Mouse (Mus musculus) heart, embryonic 13.5 days (tissue): ENCODE data around the gene Syndig1. TPM values are rescaled to one million over a fixed set of nuclear protein-coding genes. Genes with fewer than 3 reads are reported as not detected.

Experiments
- ATAC-seq: fragments of 200-750 bp; cut with Nextera tagmentation; 2 replicates; pipeline ENCODE4 v1.8.0; 2017; ENCODE audit warnings: moderate TSS enrichment; ENCODE audit not compliant: insufficient number of reproducible peaks, low FRiP score, low TSS enrichment; ENCODE audit errors: extremely low read depth
- H3K27ac ChIP-seq: fragments of 300-500 bp; sonication (generic); replicated peaks from 2 replicates; pipeline ENCODE4 v1.5.1; 2015; ENCODE audit warnings: moderate library complexity, mild to moderate bottlenecking, inconsistent platforms
- H3K27me3 ChIP-seq: fragments of 300-500 bp; sonication (generic); replicated peaks from 2 replicates; pipeline ENCODE4 v1.6.1; 2015; ENCODE audit warnings: mild to moderate bottlenecking, inconsistent platforms
- H3K36me3 ChIP-seq: fragments of 300-500 bp; sonication (generic); 2 replicates; pipeline ENCODE4 v1.6.1; 2015; ENCODE audit warnings: mild to moderate bottlenecking, inconsistent platforms
- H3K4me1 ChIP-seq: fragments of 300-500 bp; sonication (generic); 2 replicates; pipeline ENCODE4 v1.6.1; 2015; ENCODE audit warnings: inconsistent platforms
- H3K4me2 ChIP-seq: fragments of 300-500 bp; sonication (generic); 2 replicates; pipeline ENCODE4 v1.6.1; 2015; ENCODE audit warnings: inconsistent platforms, mild to moderate bottlenecking, moderate library complexity
- H3K4me3 ChIP-seq: fragments of 300-500 bp; sonication (generic); 2 replicates; pipeline ENCODE4 v1.5.1; 2015; ENCODE audit warnings: moderate library complexity, mild to moderate bottlenecking, inconsistent platforms
- H3K9ac ChIP-seq: fragments of 300-500 bp; sonication (generic); 2 replicates; pipeline ENCODE4 v1.6.1; 2015; ENCODE audit warnings: inconsistent platforms, mild to moderate bottlenecking, moderate library complexity
- H3K9me3 ChIP-seq: fragments of 300-500 bp; sonication (generic); 2 replicates; pipeline ENCODE4 v1.6.1; 2016; ENCODE audit warnings: inconsistent platforms
- WGBS: fragments of 180-500 bp; shearing (Covaris S2); methylation state at CpG from one replicate; pipeline ENCODE4 v1.1.7; 2015; ENCODE audit warnings: mixed read lengths; 5-methylcytosine and 5-hydroxymethylcytosine counted together
- polyA plus RNA-seq: library from polyadenylated mRNA; unstranded; fragments of >200 nt; fragmentation: Nextera tagmentation; extraction: Ambion mirVana; gene quantifications from 2 replicates; pipeline ENCODE4 v1.2.1, GENCODE M21; 2015

The Syndig1 gene
- polyA plus RNA-seq, 1 experiment from 2014 or later, result 4.0 TPM

- Histone ChIP-seq H3K27me3 (no peaks in the 10 kb centered on the region), H3K27ac (no peak overlapping the region), H3K9me3 (no peaks in the 10 kb centered on the region), H3K4me3 (no peak overlapping the region), H3K9ac (no peak overlapping the region), H3K4me1 (no peaks in the 10 kb centered on the region), H3K36me3 (no peaks in the 10 kb centered on the region), H3K4me2 (no peak overlapping the region)
- no peak for ATAC-seq
Observed at GRCm38 (mm10) chr2:149987610-149988009, 158.6 kb downstream of the Syndig1 start.

GRCm38 (mm10) chr2:149991506-149991905, 162.5 kb downstream of the Syndig1 start:
- ATAC-seq, result no peak
- Histone ChIP-seq H3K4me3 (no peak overlapping the region), H3K27me3 (no peaks in the 10 kb centered on the region), H3K4me1 (no peaks in the 10 kb centered on the region), H3K36me3 (no peaks in the 10 kb centered on the region), H3K9ac (no peak overlapping the region), H3K9me3 (no peaks in the 10 kb centered on the region), H3K4me2 (no peak overlapping the region), H3K27ac (no peak overlapping the region)
- WGBS, result 57% methylated on average over 2 of the region's 2 CpGs

GRCm38 (mm10) chr2:149992921-149993320, 163.9 kb downstream of the Syndig1 start:
- Histone ChIP-seq H3K27me3 (no peaks in the 10 kb centered on the region), H3K36me3 (no peaks in the 10 kb centered on the region), H3K9me3 (no peaks in the 10 kb centered on the region), H3K27ac (no peak overlapping the region), H3K4me2 (no peak overlapping the region), H3K4me3 (no peak overlapping the region), H3K4me1 (0 out of 2 replicates have a peak, but pooled peaks cover under 1% of the 10 kb centered on the region), H3K9ac (no peak overlapping the region)
- 86% methylated on average over 4 of the region's 4 CpGs for WGBS
- ATAC-seq, result no peak

GRCm38 (mm10) chr2:149996382-149996964, 167.5 kb downstream of the Syndig1 start:
- no peak overlapping the region for H3K4me2 ChIP-seq
- H3K4me1 ChIP-seq, result 0 out of 2 replicates have a peak, but pooled peaks cover 4% of the 10 kb centered on the region

GRCm38 (mm10) chr2:149997657-149998056, 168.6 kb downstream of the Syndig1 start:
- no peak overlapping the region for H3K9ac ChIP-seq
- no peaks in the 10 kb centered on the region for H3K36me3 ChIP-seq
- H3K4me1 ChIP-seq, result 0 out of 2 replicates have a peak, but pooled peaks cover 4% of the 10 kb centered on the region
- H3K4me2 ChIP-seq, result no peak overlapping the region
- no peaks in the 10 kb centered on the region for H3K27me3 ChIP-seq
- no peaks in the 10 kb centered on the region for H3K9me3 ChIP-seq
- WGBS, result 80% methylated on average over 2 of the region's 2 CpGs
- no peak overlapping the region for H3K27ac ChIP-seq
- H3K4me3 ChIP-seq, result no peak overlapping the region
- no peak for ATAC-seq

More at GRCm38 (mm10) chr2:149996382-149996964, 167.5 kb downstream of the Syndig1 start:
- H3K27me3 ChIP-seq, result no peaks in the 10 kb centered on the region
- no peaks in the 10 kb centered on the region for H3K36me3 ChIP-seq
- ATAC-seq, result no peak
- no peak overlapping the region for H3K9ac ChIP-seq
- no peak overlapping the region for H3K27ac ChIP-seq
- no peaks in the 10 kb centered on the region for H3K9me3 ChIP-seq
- WGBS, result 70% methylated on average over 5 of the region's 5 CpGs
- H3K4me3 ChIP-seq, result no peak overlapping the region

- no peak overlapping the region for H3K4me3 ChIP-seq
- H3K4me2 ChIP-seq, result no peak overlapping the region
- H3K36me3 ChIP-seq, result no peaks in the 10 kb centered on the region
- no peaks in the 10 kb centered on the region for H3K27me3 ChIP-seq
- H3K9ac ChIP-seq, result no peak overlapping the region
- no peak for ATAC-seq
- H3K9me3 ChIP-seq, result no peaks in the 10 kb centered on the region
- H3K27ac ChIP-seq, result no peak overlapping the region
- WGBS, result 74% methylated on average over 4 of the region's 4 CpGs
- H3K4me1 ChIP-seq, result 0 out of 2 replicates have a peak, but pooled peaks cover 4% of the 10 kb centered on the region
Observed at GRCm38 (mm10) chr2:149998373-149999108, 169.5 kb downstream of the Syndig1 start.

- Histone ChIP-seq H3K27me3 (no peaks in the 10 kb centered on the region), H3K4me1 (0 out of 2 replicates have a peak, but pooled peaks cover 4% of the 10 kb centered on the region), H3K36me3 (no peaks in the 10 kb centered on the region), H3K9ac (no peak overlapping the region), H3K9me3 (no peaks in the 10 kb centered on the region), H3K27ac (no peak overlapping the region), H3K4me3 (no peak overlapping the region), H3K4me2 (no peak overlapping the region)
- 71% methylated on average over 2 of the region's 2 CpGs for WGBS
- no peak for ATAC-seq
Observed at GRCm38 (mm10) chr2:150000564-150000963, 171.6 kb downstream of the Syndig1 start.

- Histone ChIP-seq H3K36me3 (no peaks in the 10 kb centered on the region), H3K9ac (no peak overlapping the region), H3K27me3 (no peaks in the 10 kb centered on the region), H3K4me2 (no peak overlapping the region), H3K27ac (no peak overlapping the region), H3K4me3 (no peak overlapping the region), H3K4me1 (no peaks in the 10 kb centered on the region), H3K9me3 (no peaks in the 10 kb centered on the region)
- no peak for ATAC-seq
- 84% methylated on average over 3 of the region's 3 CpGs for WGBS
Observed at GRCm38 (mm10) chr2:150003499-150003898, 174.5 kb downstream of the Syndig1 start.

- ATAC-seq, result no peak
- Histone ChIP-seq H3K4me3 (no peak overlapping the region), H3K4me2 (no peak overlapping the region), H3K27me3 (no peaks in the 10 kb centered on the region), H3K9ac (no peak overlapping the region), H3K9me3 (no peaks in the 10 kb centered on the region), H3K27ac (no peak overlapping the region), H3K36me3 (no peaks in the 10 kb centered on the region), H3K4me1 (no peaks in the 10 kb centered on the region)
- WGBS, result 65% methylated on average over 6 of the region's 6 CpGs
Observed at GRCm38 (mm10) chr2:150012787-150013346, 183.9 kb downstream of the Syndig1 start.

GRCm38 (mm10) chr2:150013785-150014184, 184.8 kb downstream of the Syndig1 start:
- no peak for ATAC-seq
- H3K27me3 ChIP-seq, result no peaks in the 10 kb centered on the region
- H3K4me2 ChIP-seq, result no peak overlapping the region
- 72% methylated on average over 4 of the region's 4 CpGs for WGBS
- no peak overlapping the region for H3K9ac ChIP-seq
- no peaks in the 10 kb centered on the region for H3K9me3 ChIP-seq
- no peak overlapping the region for H3K4me3 ChIP-seq
- no peaks in the 10 kb centered on the region for H3K4me1 ChIP-seq
- H3K36me3 ChIP-seq, result no peaks in the 10 kb centered on the region
- no peak overlapping the region for H3K27ac ChIP-seq

- WGBS, result 59% methylated on average over 5 of the region's 5 CpGs
- Histone ChIP-seq H3K27me3 (no peaks in the 10 kb centered on the region), H3K4me2 (no peak overlapping the region), H3K9ac (no peak overlapping the region), H3K4me1 (no peaks in the 10 kb centered on the region), H3K9me3 (no peaks in the 10 kb centered on the region), H3K4me3 (no peak overlapping the region), H3K27ac (no peak overlapping the region), H3K36me3 (no peaks in the 10 kb centered on the region)
- ATAC-seq, result no peak
Observed at GRCm38 (mm10) chr2:150016303-150016702, 187.3 kb downstream of the Syndig1 start.
